Mouse (Mus musculus): ENCODE results near the gene Fam114a1. TPM values are rescaled to one million over a fixed set of nuclear protein-coding genes. Genes with fewer than 3 reads are reported as not detected.

Fam114a1 gene
- total RNA-seq, 2 experiments from 2014 or later: 4.2 to 5.8 TPM

DNA sequence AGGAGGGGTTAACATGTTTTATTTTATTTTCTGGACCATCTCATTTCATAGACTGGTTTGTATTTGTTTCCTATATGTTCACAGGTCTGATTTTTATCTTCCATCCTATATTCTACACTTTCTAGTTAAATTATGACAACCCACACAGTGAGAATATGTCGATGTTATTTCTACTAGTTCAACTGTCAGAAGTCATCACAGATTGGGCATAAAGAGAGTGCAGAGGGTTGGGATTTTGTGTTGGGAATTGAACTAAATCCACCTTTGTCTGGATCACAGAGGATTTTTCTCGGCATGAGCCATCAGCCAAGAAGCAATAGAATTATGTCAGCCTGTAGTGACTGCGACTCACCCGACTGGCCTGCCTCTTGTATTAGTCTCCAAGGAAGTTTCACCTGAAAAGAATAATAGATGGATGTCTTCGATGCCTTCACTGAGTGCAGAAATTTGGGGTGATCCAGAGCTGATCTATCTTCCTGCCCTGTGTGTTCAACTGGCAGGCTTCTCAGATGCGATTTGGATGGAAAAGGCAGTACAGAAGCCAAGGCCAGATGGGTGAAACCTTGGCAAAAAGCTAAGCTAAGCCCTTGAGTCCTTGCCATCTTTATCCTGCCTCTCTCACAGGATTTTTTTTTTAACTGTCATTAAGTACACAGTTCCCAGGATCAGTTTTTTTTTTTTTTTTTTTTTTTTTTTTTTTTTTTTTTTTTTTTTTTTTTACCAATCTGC lies 75.9 kb downstream of the Fam114a1 start:
- no peak for DNase-seq (ENCODE audit: low spot score in 2 of 2)
- TF ChIP-seq CTCF (conservative IDR thresholded peaks at IDR 0.05): no peak
- H3K4me3 ChIP-seq: no peak overlapping the region
- H3K27ac ChIP-seq: peak overlapping the region; percentile 44; the same call in 1 of the 2 replicates

DNA sequence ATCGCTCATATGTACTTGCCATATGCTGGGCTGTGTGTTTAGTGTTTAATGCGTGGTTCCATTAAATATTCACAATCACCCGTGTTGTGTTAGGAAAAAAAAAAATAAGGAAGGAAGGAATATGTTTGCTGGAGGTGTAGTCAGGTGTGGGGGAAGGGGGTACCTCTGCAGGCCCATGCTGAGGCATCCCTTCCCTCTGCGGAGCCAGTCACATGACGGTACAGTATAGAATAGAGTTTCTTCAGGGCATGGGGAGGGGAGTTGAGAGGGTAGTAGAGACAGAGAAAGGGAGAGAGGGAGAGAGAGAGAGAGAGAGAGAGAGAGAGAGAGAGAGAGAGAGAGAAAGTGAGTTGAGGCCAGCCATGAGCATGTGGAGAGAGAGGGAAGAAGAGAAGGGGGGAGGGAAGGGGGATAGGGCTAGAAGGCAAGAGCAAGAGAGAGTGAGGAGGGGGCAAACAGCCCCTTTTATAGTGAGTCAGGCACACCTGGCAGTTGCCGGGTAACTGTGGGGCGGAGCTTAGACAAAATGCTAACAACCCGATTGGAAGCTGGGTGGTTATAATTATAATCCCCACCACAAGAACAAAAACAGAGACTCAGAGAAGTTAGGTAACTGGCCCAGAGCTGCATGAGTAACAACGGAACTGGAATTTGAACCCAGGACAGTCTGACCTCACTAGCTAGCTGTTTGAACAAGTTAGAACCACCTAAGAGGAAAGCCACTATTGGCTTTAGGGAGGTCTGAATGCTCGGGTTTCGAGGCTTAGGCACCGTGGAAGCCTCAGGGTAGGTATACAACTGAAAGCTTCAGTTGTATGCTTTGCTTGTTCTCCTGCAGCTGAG lies 76.8 kb downstream of the Fam114a1 start:
- peak overlapping the region; percentile 32; the same call in 1 of the 2 replicates for H3K27ac ChIP-seq
- TF ChIP-seq CTCF (conservative IDR thresholded peaks at IDR 0.05): no peak
- no peak overlapping the region for H3K4me3 ChIP-seq
- no peak for DNase-seq (ENCODE audit: low spot score in 2 of 2)

DNA sequence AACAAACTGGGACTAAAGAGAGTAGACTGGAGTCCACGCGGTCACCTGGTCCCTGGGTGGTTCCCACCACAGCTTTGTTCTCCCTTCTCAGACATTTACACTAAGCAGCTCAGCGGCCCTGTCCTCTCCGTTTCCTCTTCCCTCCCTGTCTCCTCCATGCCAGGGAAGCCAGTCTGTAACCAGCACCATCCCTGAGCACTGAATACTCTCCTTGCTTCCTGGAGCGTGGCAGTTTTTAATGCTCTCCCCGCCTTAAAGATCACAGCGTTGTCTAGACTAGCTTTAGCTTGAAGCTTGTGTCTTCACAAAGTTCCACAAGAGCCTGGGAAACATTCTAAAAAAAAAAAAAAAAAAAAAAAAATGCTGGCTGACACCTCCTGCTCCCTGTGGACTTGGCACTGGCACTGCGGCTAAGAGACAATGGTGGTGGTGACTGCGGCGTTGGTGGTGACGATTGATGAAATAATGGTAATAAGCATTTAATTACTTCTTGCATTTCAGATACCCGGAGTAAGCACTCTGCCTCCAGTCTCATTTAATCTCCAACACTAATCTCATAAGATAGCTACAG lies 77.5 kb downstream of the Fam114a1 start:
- TF ChIP-seq CTCF (conservative IDR thresholded peaks at IDR 0.05): no peak
- Histone ChIP-seq H3K4me3 (no peak overlapping the region), H3K27ac (no peak overlapping the region)
- DNase-seq (ENCODE audit: low spot score in 2 of 2): no peak

DNA sequence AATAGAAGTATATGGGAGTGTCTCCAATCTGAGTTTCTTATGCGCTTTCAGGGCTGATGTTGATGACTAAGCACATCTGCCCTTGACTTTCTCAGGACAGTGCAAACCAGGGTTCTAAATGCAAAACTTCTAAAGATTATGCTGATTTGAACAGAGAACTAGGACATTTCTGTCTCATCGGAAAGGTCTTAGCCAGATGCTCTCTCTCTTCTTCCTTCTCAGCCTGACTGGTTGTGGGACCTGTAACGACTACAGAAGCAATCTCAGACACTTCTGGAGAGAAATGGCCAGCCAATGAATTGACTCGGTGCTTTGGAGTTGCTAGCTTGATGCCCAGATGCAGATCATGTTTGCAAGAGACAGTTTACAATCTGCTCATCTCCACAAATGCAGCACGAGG lies 80.0 kb downstream of the Fam114a1 start:
- DNase-seq (ENCODE audit: low spot score in 2 of 2): no peak
- TF ChIP-seq CTCF (conservative IDR thresholded peaks at IDR 0.05): no peak
- Histone ChIP-seq H3K4me3 (no peak overlapping the region), H3K27ac (no peak overlapping the region)

DNA sequence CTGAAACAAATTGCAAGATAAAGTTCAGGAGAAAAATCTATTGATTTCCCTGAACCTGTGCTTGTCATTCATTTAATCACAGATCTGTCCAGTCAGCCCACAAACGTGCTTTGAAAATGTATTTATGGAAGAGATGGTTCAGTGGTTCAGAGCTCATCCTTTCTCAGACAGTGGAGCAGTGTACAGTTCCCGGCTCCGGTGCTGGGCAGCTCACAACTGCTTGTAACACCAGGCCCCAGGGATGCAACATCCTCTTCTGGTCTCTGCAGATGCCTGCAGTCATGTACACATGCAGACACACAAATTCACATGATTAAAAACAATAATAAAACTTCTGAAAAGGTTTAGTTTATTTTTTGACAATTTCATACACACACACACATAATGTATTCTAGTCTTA lies 81.6 kb downstream of the Fam114a1 start:
- no peak for DNase-seq (ENCODE audit: low spot score in 2 of 2)
- Histone ChIP-seq H3K4me3 (no peak overlapping the region), H3K27ac (no peak overlapping the region)
- TF ChIP-seq CTCF (conservative IDR thresholded peaks at IDR 0.05): no peak

DNA sequence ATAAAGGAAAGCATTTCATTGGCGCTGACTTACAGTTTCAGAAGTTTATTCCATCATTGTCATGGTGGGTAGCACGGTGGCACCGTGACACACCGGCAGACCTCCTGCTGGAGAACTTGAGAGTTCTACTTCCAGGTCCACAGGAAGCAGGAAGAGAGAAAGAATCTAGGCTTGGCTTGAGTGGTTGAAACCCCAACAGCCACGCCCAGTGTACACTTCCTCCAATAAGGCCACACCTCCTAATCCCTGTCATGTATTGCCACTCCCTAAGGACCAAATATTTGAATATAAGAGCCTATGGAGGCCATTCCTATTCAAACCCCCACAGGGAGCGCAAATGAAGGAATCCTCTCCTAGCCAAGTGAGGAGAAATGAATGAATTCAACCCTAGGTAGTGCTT lies 87.7 kb downstream of the Fam114a1 start:
- TF ChIP-seq CTCF (conservative IDR thresholded peaks at IDR 0.05): no peak
- no peak overlapping the region for H3K4me3 ChIP-seq
- DNase-seq (ENCODE audit: low spot score in 2 of 2): no peak
- H3K27ac ChIP-seq: no peak overlapping the region

DNA sequence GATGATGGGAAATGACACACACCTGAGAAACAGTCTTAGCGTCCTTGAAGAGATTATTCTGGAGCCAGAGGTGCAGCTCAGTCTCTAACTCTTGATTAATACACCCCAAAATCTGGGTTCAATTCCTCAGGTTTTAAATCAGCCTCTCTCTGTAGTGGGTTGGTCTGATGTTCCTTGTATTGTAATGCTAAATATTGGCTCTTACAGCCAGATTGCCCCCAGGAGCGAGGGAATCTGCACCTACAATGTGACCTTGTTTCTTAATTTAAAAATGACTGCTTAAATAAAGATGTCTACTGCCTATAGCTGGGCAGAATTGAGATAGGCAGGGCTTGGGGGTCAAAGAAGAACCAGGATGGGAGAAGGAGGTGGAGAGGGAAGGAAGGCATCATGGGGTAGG lies 89.9 kb downstream of the Fam114a1 start:
- no peak overlapping the region for H3K4me3 ChIP-seq
- TF ChIP-seq CTCF (conservative IDR thresholded peaks at IDR 0.05): no peak
- no peak overlapping the region for H3K27ac ChIP-seq
- no peak for DNase-seq (ENCODE audit: low spot score in 2 of 2)

DNA sequence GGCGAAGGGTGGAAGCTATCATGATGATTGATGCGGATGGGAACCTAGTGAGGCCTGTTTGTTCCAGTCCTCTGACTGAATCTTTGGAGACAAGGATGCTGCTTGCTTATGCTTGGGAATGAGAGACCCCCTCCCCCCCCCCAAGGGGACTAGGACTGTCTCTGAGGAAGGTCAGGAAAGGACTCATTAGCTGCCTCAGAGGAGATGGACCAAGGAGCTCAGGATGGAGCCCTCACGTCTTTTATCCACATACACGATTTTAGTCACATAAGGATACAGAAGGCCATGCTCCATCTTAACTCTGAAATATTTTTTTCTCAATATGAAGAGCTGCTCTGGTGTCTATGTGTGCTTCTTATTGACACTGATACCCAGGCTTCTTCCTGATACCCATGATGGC lies 92.4 kb downstream of the Fam114a1 start:
- Histone ChIP-seq H3K4me3 (no peak overlapping the region), H3K27ac (no peak overlapping the region)
- TF ChIP-seq CTCF (conservative IDR thresholded peaks at IDR 0.05): no peak
- no peak for DNase-seq (ENCODE audit: low spot score in 2 of 2)

DNA sequence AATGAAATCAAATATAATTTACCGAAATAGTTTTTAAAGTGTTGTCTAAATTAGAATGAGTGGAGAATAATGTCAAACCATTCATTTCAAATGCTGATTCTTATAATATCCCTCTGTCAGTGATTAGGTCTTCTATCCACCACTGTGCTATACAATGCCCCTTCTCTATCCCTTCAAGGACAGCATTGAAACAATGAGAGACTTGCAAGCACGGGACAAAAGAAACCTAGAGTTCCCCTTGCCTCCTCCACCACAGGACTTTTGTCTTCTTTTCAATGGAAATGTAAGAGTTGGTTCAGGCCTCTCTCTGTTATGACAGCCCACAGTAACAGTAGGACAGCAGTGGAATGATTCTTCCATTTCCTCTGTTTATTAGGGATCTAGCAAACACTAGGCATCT lies 93.4 kb downstream of the Fam114a1 start:
- DNase-seq (ENCODE audit: low spot score in 2 of 2): no peak
- Histone ChIP-seq H3K4me3 (no peak overlapping the region), H3K27ac (no peak overlapping the region)
- no peak for TF ChIP-seq CTCF (conservative IDR thresholded peaks at IDR 0.05)

DNA sequence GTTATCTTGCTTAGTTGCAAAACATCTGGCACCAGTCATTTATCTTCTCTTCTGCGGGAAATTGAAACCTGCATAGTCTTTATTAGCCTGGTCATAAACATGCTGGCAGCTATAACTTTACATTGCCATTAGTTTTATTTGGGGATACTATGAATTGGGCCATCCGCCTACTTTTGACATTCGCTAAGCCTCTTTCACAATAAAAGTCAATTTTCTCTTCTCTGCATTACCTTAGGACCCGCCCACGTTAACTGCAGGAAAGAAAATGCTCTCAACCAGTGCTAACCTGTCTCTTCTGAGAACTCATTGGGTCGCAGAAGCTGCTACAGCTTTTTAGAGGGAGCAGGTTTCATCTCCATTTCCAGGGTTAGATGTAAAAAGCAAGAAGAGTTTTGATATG lies 98.3 kb downstream of the Fam114a1 start:
- no peak for TF ChIP-seq CTCF (conservative IDR thresholded peaks at IDR 0.05)
- Histone ChIP-seq H3K4me3 (no peak overlapping the region), H3K27ac (no peak overlapping the region)
- no peak for DNase-seq (ENCODE audit: low spot score in 2 of 2)

DNA sequence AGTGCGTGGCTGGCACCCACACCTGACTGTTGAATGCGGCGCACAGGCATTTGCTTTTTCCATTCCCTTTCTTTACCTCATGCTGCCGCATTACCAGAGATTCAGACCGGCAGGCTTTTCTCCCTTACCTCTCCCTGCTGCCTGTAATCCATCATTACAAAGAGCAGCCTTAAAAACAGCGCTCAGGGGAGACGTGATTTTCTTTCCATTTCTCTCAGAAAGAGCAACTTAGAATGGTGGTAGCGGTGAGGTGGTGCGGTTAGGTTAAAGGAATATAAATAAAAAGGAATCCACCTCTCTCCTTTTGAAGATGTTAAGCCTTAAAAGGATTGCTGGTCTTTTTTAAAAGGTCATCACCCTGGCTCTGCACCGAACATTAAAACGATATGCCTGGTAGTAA lies 100.0 kb downstream of the Fam114a1 start:
- H3K27ac ChIP-seq: no peak overlapping the region
- H3K4me3 ChIP-seq: no peak overlapping the region

DNA sequence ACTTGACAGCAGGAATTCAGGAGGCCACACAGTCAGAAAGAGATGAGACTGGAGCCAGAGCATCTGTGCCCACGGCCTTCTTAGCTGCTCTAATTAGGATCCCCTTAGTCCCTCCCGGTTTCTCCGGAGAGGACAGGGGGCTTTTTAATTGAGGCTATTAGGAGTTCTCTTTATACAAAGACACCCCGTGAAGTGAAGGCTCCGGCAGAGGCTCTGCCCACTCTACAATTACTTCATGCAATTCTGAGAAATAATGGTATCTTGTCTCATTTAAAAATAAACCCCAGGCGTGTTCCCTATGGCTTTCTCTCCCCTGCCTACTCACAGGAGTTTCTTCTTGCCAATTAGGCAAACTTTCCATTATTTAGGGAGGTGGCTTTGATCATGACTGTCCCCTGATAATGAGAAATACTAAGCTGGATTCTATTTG lies 101.8 kb downstream of the Fam114a1 start:
- no peak for DNase-seq (ENCODE audit: low spot score in 2 of 2)
- TF ChIP-seq CTCF (conservative IDR thresholded peaks at IDR 0.05): no peak
- H3K27ac ChIP-seq: no peak overlapping the region
- no peak overlapping the region for H3K4me3 ChIP-seq

More for the DNA sequence above, 100.0 kb downstream of the Fam114a1 start:
- TF ChIP-seq CTCF (conservative IDR thresholded peaks at IDR 0.05): no peak
- no peak for DNase-seq (ENCODE audit: low spot score in 2 of 2)

DNA sequence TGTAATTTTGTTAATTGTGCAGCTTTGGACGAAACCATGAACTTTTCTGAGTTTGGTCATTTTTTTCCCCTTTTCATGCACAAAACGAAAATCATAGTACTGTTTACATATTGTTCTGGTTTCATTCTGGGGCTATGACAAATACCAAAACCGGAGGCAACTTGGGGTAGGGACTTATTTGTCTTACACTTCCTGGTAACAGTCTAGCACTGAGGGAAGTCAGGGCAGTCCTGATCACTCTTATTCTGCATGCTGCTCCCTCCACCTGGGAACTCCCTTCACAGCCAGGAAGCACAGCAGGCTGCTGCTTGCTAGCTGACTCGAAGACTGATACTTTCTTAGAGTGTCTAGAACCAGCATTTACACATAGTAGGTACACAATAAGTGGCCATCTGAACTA lies 103.4 kb downstream of the Fam114a1 start:
- Histone ChIP-seq H3K27ac (no peak overlapping the region), H3K4me3 (no peak overlapping the region)
- no peak for TF ChIP-seq CTCF (conservative IDR thresholded peaks at IDR 0.05)
- no peak for DNase-seq (ENCODE audit: low spot score in 2 of 2)
